Mouse (Mus musculus) spleen, postnatal 36 days (tissue): ENCODE measurements at regions not wholly inside any gene's neighbourhood (a gene's known extent, or its start where the extent isn't known, plus 50 kb on each side); places are given as distances from the start of the nearest gene placed in this dataset.

Experiments
- DNase-seq, 2 experiments: peaks; one replicate each; pipeline ENCODE4 v3.0.0; 2022; ENCODE audit warnings: low spot score in 2 of 2, mixed read lengths in 1 of 2

DNA sequence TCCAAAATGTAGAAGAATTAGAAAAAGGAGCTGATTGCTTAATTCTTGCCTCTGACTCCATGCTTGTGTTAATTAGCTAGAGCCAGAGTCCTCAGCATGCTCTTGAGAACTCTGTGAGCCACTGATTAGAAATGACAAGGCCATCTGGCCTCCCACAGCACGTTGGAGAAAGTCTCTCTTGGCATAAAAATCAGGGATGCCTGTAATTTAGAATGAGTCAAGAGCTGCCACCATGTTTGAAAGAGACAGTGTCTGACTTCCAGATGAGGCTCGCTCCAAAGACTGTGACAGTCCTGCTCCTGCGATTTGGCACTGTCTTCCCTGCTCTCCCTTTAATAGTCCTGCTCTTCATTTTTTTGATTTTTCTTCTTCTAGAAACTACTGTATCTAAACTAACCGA, 374.6 kb downstream of the Ipo11 start:
- DNase-seq: no peak

- no peak for DNase-seq
Observed at GRCm38 (mm10) chr13:106525406-106526206, 411.2 kb downstream of the Ipo11 start.

DNA sequence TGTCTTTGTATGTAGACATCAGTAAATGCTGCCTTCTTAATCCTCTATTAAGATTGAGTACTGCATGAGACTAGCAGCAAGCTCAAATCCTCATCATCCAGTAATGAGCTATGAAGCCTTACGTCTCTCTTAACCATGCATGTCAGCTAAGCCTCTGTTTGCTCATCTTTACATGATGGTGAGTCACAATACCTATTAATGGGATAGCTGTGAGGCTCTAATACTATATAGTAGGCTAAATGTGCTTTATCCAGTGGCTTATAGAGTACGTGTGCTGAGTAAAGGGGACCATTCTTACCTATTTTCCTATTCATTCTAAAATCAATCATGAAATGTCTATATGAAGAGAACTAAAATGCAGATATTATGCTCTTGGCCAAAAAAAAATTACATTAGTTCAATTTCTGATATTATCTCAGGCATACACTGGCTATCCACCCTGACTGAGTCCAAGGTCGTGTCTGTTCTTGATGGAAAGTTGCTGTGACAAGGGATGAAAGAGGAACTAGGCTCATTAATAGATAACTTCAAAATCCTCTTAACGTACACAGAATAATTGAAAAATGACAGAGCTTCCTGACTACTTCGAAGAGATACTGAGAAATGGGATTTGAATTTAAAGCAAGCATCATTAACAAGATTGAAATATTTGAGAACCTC, 422.1 kb downstream of the Ipo11 start:
- DNase-seq: no peak

- DNase-seq: no peak
Observed at GRCm38 (mm10) chr13:106513669-106514068, 423.1 kb downstream of the Ipo11 start.

GRCm38 (mm10) chr13:106510435-106510834, 426.3 kb downstream of the Ipo11 start:
- DNase-seq: no peak

- no peak for DNase-seq
Observed at GRCm38 (mm10) chr13:106501273-106501672, 435.5 kb downstream of the Ipo11 start.

DNA sequence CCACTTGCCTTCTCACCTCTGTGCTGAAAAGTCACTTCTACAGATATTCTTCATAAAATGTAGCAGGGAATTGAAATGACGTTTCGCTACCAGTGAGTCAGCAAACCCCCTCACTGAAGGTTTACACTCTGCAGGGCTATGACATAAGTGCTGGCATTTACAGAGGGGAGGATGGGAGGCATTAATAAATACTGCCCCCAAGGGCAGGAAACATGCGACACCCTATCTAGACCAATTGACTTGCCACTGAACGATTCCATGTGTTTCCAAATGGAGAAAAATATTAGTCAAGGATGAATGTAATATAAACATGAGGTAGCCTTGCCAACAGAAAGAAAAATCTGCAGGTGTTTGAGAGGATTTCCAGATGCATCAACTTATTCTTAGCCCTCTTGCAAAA, 465.5 kb downstream of the Ipo11 start:
- no peak for DNase-seq

- no peak for DNase-seq
Observed at GRCm38 (mm10) chr13:106454366-106454927, 482.3 kb downstream of the Ipo11 start.

DNA sequence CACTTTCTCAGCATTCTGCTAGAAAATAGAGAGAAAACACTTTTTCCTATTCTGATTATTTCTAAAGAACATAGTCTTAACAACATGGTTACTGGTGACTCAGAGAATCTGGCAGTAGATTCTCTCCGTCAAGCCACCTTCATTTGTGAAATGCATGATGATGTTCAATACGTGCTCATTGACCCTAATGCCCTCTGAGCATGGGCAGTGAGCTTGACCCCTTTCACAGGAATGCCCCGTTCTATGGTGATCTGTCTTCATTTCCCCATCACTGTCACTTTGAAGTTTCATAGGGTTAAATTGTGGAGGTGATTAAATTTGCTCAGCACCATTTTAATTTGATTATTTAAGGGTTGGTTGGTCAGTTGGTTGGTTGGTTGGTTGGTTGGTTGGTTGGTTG, 504.6 kb downstream of the Ipo11 start:
- no peak for DNase-seq

- no peak for DNase-seq
Observed at GRCm38 (mm10) chr13:106406608-106407038, 530.1 kb downstream of the Ipo11 start.

DNA sequence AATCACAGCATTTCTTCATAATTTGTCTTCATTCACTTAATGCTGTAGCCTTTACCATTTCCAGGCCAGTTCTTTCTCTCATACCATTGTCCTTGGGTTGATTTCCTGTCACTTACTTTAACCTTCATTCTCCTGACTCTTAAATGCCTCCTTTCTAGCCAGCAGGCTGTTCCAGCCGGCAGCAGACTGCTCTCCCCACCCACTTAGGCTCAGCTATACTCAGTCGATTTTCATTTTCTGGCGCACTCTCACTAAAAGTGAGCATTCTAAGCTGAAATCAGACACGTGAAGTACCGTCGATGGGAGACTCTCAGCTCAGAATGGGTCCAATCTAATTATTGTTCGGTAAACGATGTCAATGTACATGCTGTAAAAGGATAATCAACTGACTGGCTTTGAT, 544.1 kb downstream of the Ipo11 start:
- DNase-seq: no peak

DNA sequence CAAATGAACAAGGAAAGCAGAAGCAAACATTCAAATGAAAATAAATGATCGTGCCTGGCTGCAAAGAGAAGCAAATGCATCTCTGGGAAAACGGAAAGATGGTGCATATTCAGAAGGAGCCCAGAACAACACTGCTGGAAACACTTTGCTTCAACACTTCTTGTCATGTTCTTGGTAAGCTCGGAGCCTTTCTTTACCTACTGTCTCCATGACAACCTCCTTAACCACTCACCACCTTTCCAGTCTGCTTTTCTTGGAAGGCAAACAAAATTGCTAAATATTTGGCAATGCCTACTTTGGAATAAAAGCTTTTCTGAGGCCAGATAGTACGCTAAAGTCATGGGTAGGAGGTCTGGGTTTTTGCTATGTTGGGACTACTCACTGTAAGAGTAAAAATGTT, 548.1 kb downstream of the Ipo11 start:
- DNase-seq: no peak

- DNase-seq: no peak
Observed at GRCm38 (mm10) chr13:106367589-106367988, 569.2 kb downstream of the Ipo11 start.

DNA sequence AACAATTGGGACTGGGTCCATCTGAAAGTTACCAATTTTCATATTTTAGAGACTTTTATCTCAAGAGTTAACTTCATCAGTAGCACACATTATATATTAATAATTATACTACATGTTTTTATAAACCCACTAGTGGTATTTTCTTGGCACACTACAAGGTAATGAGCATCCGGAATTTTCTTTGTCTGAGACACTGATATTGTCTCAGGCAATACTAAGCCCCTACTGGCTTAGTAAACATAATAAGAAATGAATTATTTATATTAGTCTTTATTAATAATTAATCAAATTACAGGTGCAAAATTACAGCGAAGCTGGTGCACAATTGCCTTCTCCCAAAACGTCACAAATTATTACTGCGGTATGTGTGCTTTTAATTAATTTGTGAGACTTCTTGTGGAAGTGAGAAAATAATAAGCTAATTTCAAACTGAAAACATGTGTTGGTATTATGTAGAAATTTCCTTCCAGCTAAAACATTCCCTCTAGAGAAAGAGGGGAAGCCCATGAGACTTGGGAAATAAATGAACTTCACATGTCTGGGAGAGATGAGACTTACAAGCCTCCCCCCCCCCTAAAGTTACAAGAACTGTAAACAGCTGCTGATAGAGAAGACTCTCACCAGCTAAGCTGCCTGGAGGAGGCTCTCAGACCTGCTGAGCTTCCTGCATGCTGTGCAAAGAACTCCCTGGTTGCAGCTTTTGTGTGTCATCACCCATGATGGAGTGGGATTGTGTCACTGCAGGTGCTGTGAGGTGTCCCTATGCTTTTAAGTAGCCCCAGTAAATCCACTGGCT, 583.9 kb downstream of the Ipo11 start:
- no peak for DNase-seq

GRCm38 (mm10) chr13:106332025-106332424, 604.7 kb downstream of the Ipo11 start:
- DNase-seq: no peak

GRCm38 (mm10) chr13:106318980-106319379, 617.8 kb downstream of the Ipo11 start:
- no peak for DNase-seq

DNA sequence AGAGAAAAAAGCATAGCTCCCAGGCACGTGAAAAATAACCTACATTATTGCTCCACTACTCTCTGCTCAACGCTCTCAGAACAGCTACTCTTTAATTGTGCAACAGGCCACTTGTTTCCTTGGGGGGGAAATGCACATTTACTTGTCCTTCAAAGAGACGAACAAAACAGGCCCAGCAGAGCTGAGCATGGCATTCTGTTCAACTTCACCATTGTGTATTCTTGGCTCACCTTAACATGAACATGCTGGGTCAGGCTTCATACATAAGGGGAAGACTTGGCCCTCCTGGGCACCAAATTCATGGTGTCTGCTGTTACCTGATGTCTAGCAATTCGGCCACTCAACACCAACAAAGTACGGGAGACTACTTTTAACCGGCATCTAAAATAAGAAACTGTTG, 618.3 kb downstream of the Ipo11 start:
- no peak for DNase-seq

DNA sequence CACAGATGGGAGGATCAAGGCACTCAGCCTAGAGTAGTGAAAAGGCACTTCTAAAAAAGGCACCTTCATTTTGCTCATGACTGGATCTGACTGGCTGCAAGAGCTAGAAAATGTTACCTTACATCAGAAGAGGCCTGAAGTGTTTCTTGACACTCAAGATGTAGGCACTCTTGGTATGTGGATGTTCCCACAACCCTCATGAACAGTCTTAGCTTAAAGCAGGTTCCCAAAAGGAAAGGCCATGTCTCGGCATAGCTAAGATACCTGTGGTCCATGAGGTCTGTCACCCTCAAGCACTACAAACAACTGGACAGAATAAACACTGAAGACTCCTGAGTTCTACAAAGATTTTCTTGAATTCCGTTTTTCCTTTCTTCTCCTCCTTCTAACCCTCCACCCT, 619.5 kb downstream of the Ipo11 start:
- DNase-seq: no peak

GRCm38 (mm10) chr13:106281181-106281580, 655.6 kb downstream of the Ipo11 start:
- DNase-seq: no peak

DNA sequence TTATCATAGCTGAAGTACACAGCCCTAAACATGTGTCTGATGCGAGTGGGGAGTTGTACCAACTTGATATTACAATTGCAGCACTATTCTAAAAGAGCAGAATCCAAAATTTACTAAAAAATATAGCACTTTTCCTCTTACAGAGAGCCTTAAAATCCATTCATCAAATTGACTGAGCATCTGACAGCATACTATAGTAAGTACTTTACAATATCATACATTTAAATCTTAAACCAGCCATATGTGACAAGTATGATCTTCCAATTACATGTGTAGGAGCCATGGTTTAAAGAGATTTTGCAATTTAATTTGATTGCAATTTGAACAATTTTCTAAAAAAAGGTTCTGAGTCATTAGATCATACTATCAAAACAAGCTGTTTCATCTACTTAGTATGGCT, 676.9 kb downstream of the Ipo11 start:
- no peak for DNase-seq
